Mouse (Mus musculus): ENCODE measurements around the gene Msx1. TPM values are rescaled to one million over a fixed set of nuclear protein-coding genes. Genes with fewer than 3 reads are reported as not detected.

The Msx1 gene
- polyA plus RNA-seq, 1 experiment = 1.2 TPM

DNA sequence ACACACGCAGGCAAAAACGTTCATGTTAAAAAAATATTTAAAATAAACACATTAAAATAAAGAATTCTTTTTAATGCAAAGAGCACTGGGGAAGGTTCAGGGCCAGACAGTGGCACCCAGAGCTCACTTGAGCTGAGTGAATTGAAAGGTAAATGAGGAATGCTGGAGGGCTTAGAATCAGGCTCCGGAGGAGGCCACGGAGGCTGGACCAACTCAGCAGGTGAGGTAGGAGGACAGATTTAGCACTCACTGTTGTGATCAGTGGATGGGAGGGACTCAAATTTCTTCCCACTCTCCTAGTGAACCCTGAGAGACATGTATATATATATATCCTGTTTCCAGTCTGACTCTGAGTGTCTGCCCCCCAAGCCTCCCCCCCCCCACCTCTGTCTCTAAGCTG is 5.5 kb upstream of the Msx1 start:
- Histone ChIP-seq H3K36me3 (ENCODE audit: control insufficient read depth, insufficient read depth, low read length) (no peaks in the 10 kb centered on the region), H3K4me1 (ENCODE audit: control insufficient read depth, insufficient read depth, insufficient read length, low read length) (no peaks in the 10 kb centered on the region), H3K27me3 (ENCODE audit: control insufficient read depth, insufficient read depth, low read length) (peaks cover 63% of the 10 kb centered on the region), H3K27ac (ENCODE audit: insufficient read depth, low read depth, low read length) (no peak overlapping the region), H3K4me3 (ENCODE audit: low read depth, low read length) (no peak overlapping the region)
- WGBS = 8% methylated on average over 4 of the region's 4 CpGs
- TF ChIP-seq POLR2A (IDR thresholded peaks at IDR 0.05; ENCODE audit: low read depth, low read length) (no peak), CTCF (IDR thresholded peaks at IDR 0.05; ENCODE audit: extremely low read depth, insufficient read length, insufficient replicate concordance, low read depth, low read length) (no peak)

DNA sequence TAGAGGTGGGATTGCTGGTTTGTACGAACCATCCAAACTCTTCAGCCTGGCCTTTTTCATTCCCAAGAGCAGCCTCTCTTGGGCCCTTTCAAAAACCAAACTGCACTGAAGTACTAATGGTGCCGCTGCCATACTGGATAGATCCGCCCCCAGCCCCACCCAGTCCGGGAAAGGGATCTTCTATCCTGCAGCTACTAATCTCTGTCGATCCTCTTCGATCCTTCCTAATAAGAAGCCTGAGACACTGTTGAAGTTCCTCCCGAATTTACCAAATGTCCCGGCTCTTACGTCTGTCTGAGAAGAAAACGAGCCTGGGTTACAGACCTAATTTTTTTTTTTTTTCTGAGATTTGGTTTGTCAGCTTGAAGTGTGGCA is 4.9 kb upstream of the Msx1 start:
- Histone ChIP-seq H3K27me3 (ENCODE audit: control insufficient read depth, insufficient read depth, low read length) (peaks cover 69% of the 10 kb centered on the region), H3K27ac (ENCODE audit: insufficient read depth, low read depth, low read length) (no peak overlapping the region), H3K4me3 (ENCODE audit: low read depth, low read length) (no peak overlapping the region), H3K36me3 (ENCODE audit: control insufficient read depth, insufficient read depth, low read length) (no peaks in the 10 kb centered on the region), H3K4me1 (ENCODE audit: control insufficient read depth, insufficient read depth, insufficient read length, low read length) (no peaks in the 10 kb centered on the region; the same call in 1 of the 2 replicates)
- WGBS = 7% methylated on average over 10 of the region's 10 CpGs
- TF ChIP-seq POLR2A (IDR thresholded peaks at IDR 0.05; ENCODE audit: low read depth, low read length) (no peak), CTCF (IDR thresholded peaks at IDR 0.05; ENCODE audit: extremely low read depth, insufficient read length, insufficient replicate concordance, low read depth, low read length) (no peak)

DNA sequence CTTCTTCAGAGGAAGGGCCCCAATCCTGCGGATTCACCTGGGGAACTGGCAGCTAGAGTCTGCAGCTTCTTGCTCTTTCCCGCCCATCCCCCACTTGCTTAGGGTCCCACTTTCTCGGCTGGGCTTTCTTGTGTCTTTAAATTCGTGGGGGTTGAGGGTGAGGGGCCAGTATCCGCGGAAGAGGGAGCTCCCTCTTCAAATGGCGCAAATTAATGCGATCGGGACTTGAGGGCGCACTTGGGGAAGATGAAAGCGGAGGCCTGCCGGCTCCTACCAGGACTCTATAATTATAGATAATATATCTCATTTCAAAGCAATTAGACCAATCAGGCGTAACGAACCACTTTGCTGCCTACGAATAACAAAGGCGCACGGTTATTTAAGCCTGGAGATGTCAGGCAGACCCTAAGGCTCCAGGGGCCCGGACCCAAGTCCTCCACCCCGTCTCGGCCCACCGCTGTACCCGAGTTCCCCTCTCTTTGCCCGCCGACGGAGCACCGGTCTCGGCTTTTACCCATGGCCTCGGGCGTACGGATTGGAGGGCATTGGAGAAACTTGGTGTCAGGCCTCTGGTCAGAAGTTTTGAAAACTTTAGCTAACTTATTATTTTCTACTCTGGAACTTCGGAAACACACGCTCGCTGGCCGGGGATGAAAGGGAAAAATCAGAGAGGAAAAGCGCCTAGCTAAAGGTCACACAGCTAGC is 4.4 kb upstream of the Msx1 start:
- Histone ChIP-seq H3K4me3 (ENCODE audit: low read depth, low read length) (no peak overlapping the region), H3K27me3 (ENCODE audit: control insufficient read depth, insufficient read depth, low read length) (peaks cover 75% of the 10 kb centered on the region), H3K27ac (ENCODE audit: insufficient read depth, low read depth, low read length) (no peak overlapping the region), H3K36me3 (ENCODE audit: control insufficient read depth, insufficient read depth, low read length) (no peaks in the 10 kb centered on the region), H3K4me1 (ENCODE audit: control insufficient read depth, insufficient read depth, insufficient read length, low read length) (peaks cover 4% of the 10 kb centered on the region)
- TF ChIP-seq POLR2A (IDR thresholded peaks at IDR 0.05; ENCODE audit: low read depth, low read length) = no peak
- TF ChIP-seq CTCF (IDR thresholded peaks at IDR 0.05; ENCODE audit: extremely low read depth, insufficient read length, insufficient replicate concordance, low read depth, low read length) = no peak
- WGBS = 4% methylated on average over 35 of the region's 35 CpGs

DNA sequence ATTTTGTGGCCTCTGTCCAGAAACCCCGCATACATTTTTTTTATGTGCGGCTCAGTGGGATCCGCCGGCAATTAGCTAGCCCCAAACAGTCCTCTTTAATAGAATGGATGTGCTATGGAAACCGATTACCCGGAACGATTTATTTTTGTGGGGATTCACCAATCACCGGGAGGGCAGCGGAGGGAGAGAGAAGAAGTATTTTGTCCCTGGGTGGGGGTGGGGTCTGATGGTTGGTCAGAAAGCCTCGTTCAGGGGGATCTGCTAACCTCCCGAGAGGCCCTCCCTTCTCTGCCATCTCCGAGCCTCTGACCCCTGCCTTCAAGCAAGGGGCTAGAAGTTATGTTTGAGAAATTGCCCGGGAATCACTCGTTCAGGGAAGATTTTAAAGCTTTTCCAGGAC is 3.6 kb upstream of the Msx1 start:
- peaks cover 4% of the 10 kb centered on the region for H3K4me1 ChIP-seq (ENCODE audit: control insufficient read depth, insufficient read depth, insufficient read length, low read length)
- TF ChIP-seq POLR2A (IDR thresholded peaks at IDR 0.05; ENCODE audit: low read depth, low read length) = no peak
- TF ChIP-seq CTCF (IDR thresholded peaks at IDR 0.05; ENCODE audit: extremely low read depth, insufficient read length, insufficient replicate concordance, low read depth, low read length) = no peak
- WGBS = 4% methylated on average over 14 of the region's 14 CpGs
- H3K27ac ChIP-seq (ENCODE audit: insufficient read depth, low read depth, low read length) = no peak overlapping the region
- no peaks in the 10 kb centered on the region for H3K36me3 ChIP-seq (ENCODE audit: control insufficient read depth, insufficient read depth, low read length)
- H3K4me3 ChIP-seq (ENCODE audit: low read depth, low read length) = no peak overlapping the region
- peaks cover 82% of the 10 kb centered on the region for H3K27me3 ChIP-seq (ENCODE audit: control insufficient read depth, insufficient read depth, low read length)

DNA sequence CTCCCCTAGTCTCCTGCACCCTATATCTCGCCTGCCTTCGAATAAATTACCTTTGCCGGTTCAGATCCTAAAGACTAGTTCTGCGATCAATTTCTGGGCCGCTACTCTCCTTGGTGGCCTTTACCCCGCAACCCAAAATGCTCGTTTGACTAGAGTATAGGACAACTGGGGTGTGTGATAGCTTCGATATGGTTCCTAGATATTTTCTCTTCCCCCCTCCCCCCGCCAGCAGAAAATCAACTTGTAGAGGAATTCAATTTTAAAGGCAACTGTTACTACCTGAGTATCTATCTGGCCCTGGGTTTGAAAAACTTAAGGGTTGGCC is 3.2 kb upstream of the Msx1 start:
- peaks cover 86% of the 10 kb centered on the region for H3K27me3 ChIP-seq (ENCODE audit: control insufficient read depth, insufficient read depth, low read length)
- H3K27ac ChIP-seq (ENCODE audit: insufficient read depth, low read depth, low read length) = no peak overlapping the region
- WGBS = 3% methylated on average over 9 of the region's 9 CpGs
- H3K4me3 ChIP-seq (ENCODE audit: low read depth, low read length) = no peak overlapping the region
- TF ChIP-seq POLR2A (IDR thresholded peaks at IDR 0.05; ENCODE audit: low read depth, low read length) (no peak), CTCF (IDR thresholded peaks at IDR 0.05; ENCODE audit: extremely low read depth, insufficient read length, insufficient replicate concordance, low read depth, low read length) (no peak)
- H3K36me3 ChIP-seq (ENCODE audit: control insufficient read depth, insufficient read depth, low read length) = no peaks in the 10 kb centered on the region
- H3K4me1 ChIP-seq (ENCODE audit: control insufficient read depth, insufficient read depth, insufficient read length, low read length) = peaks cover 4% of the 10 kb centered on the region

DNA sequence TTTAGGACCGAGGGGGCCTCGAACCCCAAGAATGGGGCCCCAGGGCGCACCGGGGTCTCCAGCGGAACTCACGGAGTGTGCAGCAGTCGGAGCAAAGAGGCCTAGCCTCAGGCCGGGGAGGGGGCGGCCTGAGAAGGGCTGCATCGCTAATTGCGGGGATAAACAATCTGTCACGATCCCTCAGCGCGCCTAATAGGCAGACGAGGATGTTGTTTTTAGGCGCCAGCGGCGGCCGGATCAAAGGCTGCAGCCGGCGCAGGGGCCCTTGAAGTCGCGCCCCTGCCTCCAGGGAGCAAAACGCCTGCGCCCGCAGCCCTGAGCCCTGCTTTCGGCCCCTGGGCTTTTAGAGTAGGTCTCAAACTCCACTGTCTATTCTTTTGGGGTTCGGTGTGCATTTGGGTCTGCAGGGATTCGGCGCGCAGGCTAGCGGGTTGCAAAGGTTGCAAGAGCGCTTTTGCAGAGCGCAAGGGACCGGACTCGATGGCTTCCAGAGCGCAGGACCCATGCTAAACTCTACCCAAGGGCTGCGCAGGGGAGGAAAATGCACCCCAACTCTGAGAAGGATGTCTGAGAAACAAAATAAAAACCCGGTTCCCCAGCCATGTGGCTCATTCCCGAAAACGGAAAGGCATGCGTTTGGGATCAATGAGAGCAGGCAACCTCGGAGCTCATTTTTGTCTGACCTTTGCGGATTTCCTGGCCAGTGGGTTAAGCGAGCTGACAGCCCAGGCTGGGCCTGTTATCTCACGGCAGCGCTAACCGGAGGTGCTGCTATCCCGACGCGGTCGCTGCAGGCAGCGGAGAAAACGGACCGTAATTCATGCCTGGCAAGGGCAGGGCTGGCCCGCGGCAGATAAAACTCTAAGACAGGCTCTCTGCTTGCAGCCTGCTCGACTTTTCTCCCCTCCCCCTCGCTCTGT is 2.6 kb upstream of the Msx1 start:
- 2% methylated on average over 59 of the region's 59 CpGs for WGBS

More for the DNA sequence above, 2.6 kb upstream of the Msx1 start:
- Histone ChIP-seq H3K36me3 (ENCODE audit: control insufficient read depth, insufficient read depth, low read length) (no peaks in the 10 kb centered on the region), H3K4me3 (ENCODE audit: low read depth, low read length) (no peak overlapping the region), H3K4me1 (ENCODE audit: control insufficient read depth, insufficient read depth, insufficient read length, low read length) (peaks cover 4% of the 10 kb centered on the region), H3K27ac (ENCODE audit: insufficient read depth, low read depth, low read length) (no peak overlapping the region), H3K27me3 (ENCODE audit: control insufficient read depth, insufficient read depth, low read length) (peaks cover 87% of the 10 kb centered on the region)
- TF ChIP-seq CTCF (IDR thresholded peaks at IDR 0.05; ENCODE audit: extremely low read depth, insufficient read length, insufficient replicate concordance, low read depth, low read length) (no peak), POLR2A (IDR thresholded peaks at IDR 0.05; ENCODE audit: low read depth, low read length) (no peak)

Data from small intestine, adult 2 months (tissue).